Mouse (Mus musculus) myocyte (in vitro differentiated cells): ENCODE data around the gene Pcdh9. TPM values are rescaled to one million over a fixed set of nuclear protein-coding genes. Genes with fewer than 3 reads are reported as not detected.

Source experiments
- H3K27me3 ChIP-seq: one replicate; pipeline ENCODE4 v1.6.1; 2011; ENCODE audit not compliant: control insufficient read depth, insufficient read depth, insufficient read length
- H3K36me3 ChIP-seq: one replicate; pipeline ENCODE4 v1.6.1; 2011; ENCODE audit not compliant: control insufficient read depth, insufficient read depth
- H3K4me2 ChIP-seq: one replicate; pipeline ENCODE4 v1.6.1; 2011; ENCODE audit warnings: low read depth, control low read depth
- H3K4me3 ChIP-seq: one replicate; pipeline ENCODE4 v1.5.1; 2011; ENCODE audit warnings: mild to moderate bottlenecking, control low read depth, moderate library complexity
- H3K79me2 ChIP-seq: one replicate; pipeline ENCODE4 v1.6.1; 2011; ENCODE audit not compliant: control insufficient read depth, insufficient read depth
- H3ac ChIP-seq: one replicate; pipeline ENCODE4 v1.6.1; 2011; ENCODE audit not compliant: control insufficient read depth, insufficient read length
- CEBPB ChIP-seq: IDR thresholded peaks from 2 replicates; pipeline ENCODE4 v1.6.1; 2011; ENCODE audit warnings: mild to moderate bottlenecking, moderate library complexity; ENCODE audit not compliant: poor library complexity, insufficient read depth, severe bottlenecking
- E2F4 ChIP-seq: IDR thresholded peaks from one replicate; pipeline ENCODE4 v1.6.1; 2011; ENCODE audit warnings: mild to moderate bottlenecking, control low read depth, moderate library complexity; ENCODE audit not compliant: insufficient read depth
- MAX ChIP-seq: IDR thresholded peaks from one replicate; pipeline ENCODE4 v1.6.1; 2011; ENCODE audit warnings: low read depth, mild to moderate bottlenecking, control low read depth
- MYOD1 ChIP-seq, 3 experiments: IDR thresholded peaks; one replicate each; pipeline ENCODE4 v1.6.1; 2011; ENCODE audit warnings: control low read depth in 2 of 3, low read depth in 2 of 3, mild to moderate bottlenecking in 2 of 3, moderate library complexity in 1 of 3; ENCODE audit not compliant: insufficient read length in 2 of 3, control insufficient read depth in 1 of 3
- MYOG ChIP-seq, 3 experiments: IDR thresholded peaks; one replicate each; pipeline ENCODE4 v1.6.1; 2011; ENCODE audit warnings: control low read depth in 2 of 3, low read depth in 2 of 3, mild to moderate bottlenecking in 2 of 3; ENCODE audit not compliant: insufficient read length in 2 of 3, control insufficient read depth in 1 of 3, insufficient read depth in 1 of 3
- POLR2A ChIP-seq: IDR thresholded peaks from one replicate; pipeline ENCODE4 v1.6.1; 2011; ENCODE audit warnings: low read depth, mild to moderate bottlenecking, control low read depth, moderate library complexity; ENCODE audit not compliant: insufficient read length
- POLR2AphosphoS2 ChIP-seq: IDR thresholded peaks from one replicate; pipeline ENCODE4 v1.6.1; 2011; ENCODE audit warnings: low read depth, control low read depth; ENCODE audit not compliant: insufficient read length
- REST ChIP-seq: IDR thresholded peaks from one replicate; pipeline ENCODE4 v1.6.1; 2011; ENCODE audit warnings: mild to moderate bottlenecking, control low read depth, moderate library complexity; ENCODE audit not compliant: insufficient read depth, insufficient read length
- SRF ChIP-seq: IDR thresholded peaks from one replicate; pipeline ENCODE4 v1.6.1; 2011; ENCODE audit warnings: low read depth; ENCODE audit not compliant: control insufficient read depth, insufficient read length
- TCF12 ChIP-seq: IDR thresholded peaks from one replicate; pipeline ENCODE4 v1.6.1; 2011; ENCODE audit warnings: mild to moderate bottlenecking, control low read depth; ENCODE audit not compliant: poor library complexity, insufficient read depth, severe bottlenecking
- TCF3 ChIP-seq: IDR thresholded peaks from one replicate; pipeline ENCODE4 v1.6.1; 2011; ENCODE audit warnings: low read depth, control low read depth; ENCODE audit not compliant: insufficient read length
- USF1 ChIP-seq: IDR thresholded peaks from one replicate; pipeline ENCODE4 v1.6.1; 2011; ENCODE audit warnings: low read depth, mild to moderate bottlenecking, control low read depth, moderate library complexity
- polyA plus RNA-seq: library from polyadenylated mRNA; unstranded; fragments of >200 nt; fragmentation: generic; extraction: Trizol; gene quantifications from one replicate; pipeline ENCODE4 v1.2.1, GENCODE M21; 2012; ENCODE audit warnings: missing spikeins

Pcdh9 gene
- polyA plus RNA-seq, 1 experiment, result 0.02 TPM

DNA sequence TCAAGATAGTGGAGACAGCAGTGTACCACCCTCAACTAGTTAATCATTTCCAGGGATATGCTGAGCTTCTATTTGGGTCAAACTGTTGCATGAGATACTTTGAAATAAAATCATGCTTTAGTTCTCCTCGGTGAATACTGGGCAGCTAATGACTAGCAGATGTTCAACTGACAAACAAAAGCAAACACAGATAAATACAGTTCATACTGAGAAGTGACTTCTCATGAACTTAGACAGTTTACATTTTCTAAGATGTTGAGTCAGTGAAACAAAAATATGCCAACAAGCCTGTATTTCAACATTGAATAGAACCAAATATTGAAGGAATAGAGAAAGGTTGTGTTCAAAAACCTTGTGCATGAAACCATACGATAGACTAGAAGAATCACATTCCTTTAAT is 795.4 kb downstream of the Pcdh9 start:
- no peaks in the 10 kb centered on the region for H3K79me2 ChIP-seq
- no peak overlapping the region for H3K4me2 ChIP-seq
- H3K4me3 ChIP-seq, result no peak overlapping the region
- H3K36me3 ChIP-seq, result no peaks in the 10 kb centered on the region
- H3K27me3 ChIP-seq, result no peaks in the 10 kb centered on the region
- H3ac ChIP-seq, result no peak overlapping the region
- TF ChIP-seq MYOG (IDR thresholded peaks at IDR 0.05; ENCODE audit: control insufficient read depth in 1 of 3, insufficient read depth in 1 of 3, insufficient read length in 2 of 3, low read depth in 2 of 3), result no peak
- TF ChIP-seq E2F4, result no peak
- TF ChIP-seq REST, result no peak
- no peak for TF ChIP-seq SRF
- no peak for TF ChIP-seq MAX
- TF ChIP-seq MYOD1 (IDR thresholded peaks at IDR 0.05; ENCODE audit: control insufficient read depth in 1 of 3, insufficient read length in 2 of 3, low read depth in 2 of 3), result no peak
- TF ChIP-seq CEBPB, result no peak
- no peak for TF ChIP-seq POLR2A
- no peak for TF ChIP-seq TCF12
- TF ChIP-seq USF1, result no peak
- no peak for TF ChIP-seq POLR2AphosphoS2

DNA sequence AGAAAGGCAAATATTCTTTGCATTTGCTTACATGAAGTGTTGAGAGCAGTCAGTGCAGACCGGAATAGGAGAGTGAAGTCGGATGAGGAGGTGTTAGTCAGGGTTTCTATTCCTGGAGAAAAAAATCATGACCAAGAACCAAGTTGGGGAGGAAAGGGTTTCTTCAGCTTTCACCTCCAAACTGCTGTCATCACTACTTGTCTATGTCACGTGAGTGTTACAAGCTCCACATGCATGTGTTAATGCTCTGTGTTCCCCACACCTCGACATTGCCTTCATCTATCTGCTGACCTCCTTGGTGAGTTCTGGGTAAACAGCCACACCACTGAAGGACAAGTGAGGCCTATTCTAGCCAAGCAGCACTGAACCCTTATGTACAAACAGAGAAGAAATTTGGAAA is 797.7 kb downstream of the Pcdh9 start:
- H3ac ChIP-seq, result no peak overlapping the region
- H3K27me3 ChIP-seq, result no peaks in the 10 kb centered on the region
- no peaks in the 10 kb centered on the region for H3K36me3 ChIP-seq
- TF ChIP-seq MAX, result no peak
- TF ChIP-seq CEBPB, result no peak
- TF ChIP-seq POLR2A, result no peak
- no peak for TF ChIP-seq E2F4
- no peak for TF ChIP-seq MYOG (IDR thresholded peaks at IDR 0.05; ENCODE audit: control insufficient read depth in 1 of 3, insufficient read depth in 1 of 3, insufficient read length in 2 of 3, low read depth in 2 of 3)
- no peak for TF ChIP-seq USF1
- TF ChIP-seq TCF3, result no peak
- no peak for TF ChIP-seq SRF
- no peak for TF ChIP-seq TCF12
- TF ChIP-seq MYOD1 (IDR thresholded peaks at IDR 0.05; ENCODE audit: control insufficient read depth in 1 of 3, insufficient read length in 2 of 3, low read depth in 2 of 3), result no peak
- TF ChIP-seq REST, result no peak
- no peak for TF ChIP-seq POLR2AphosphoS2
- H3K4me2 ChIP-seq, result no peak overlapping the region
- no peaks in the 10 kb centered on the region for H3K79me2 ChIP-seq
- H3K4me3 ChIP-seq, result no peak overlapping the region

DNA sequence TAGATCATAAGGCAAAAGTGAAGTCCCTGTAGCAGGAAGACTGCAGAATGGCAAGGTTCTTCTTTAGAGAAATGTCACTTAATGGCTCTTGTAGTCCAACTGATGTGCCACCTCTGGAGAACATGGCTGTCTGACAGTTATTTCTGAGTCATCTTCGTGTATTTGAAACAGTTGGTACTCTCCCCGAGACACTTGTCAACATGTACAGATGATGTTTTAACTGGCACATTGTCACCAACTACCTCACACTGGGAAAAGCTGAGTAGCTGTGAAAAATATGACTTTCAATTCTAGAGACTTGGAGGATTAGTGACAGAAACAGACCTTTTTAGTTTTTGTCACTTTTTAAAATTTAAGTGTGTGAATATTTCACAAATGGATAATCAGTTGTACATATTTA is 804.8 kb downstream of the Pcdh9 start:
- Histone ChIP-seq H3ac (no peak overlapping the region), H3K79me2 (no peaks in the 10 kb centered on the region), H3K4me2 (no peak overlapping the region), H3K27me3 (no peaks in the 10 kb centered on the region), H3K36me3 (no peaks in the 10 kb centered on the region), H3K4me3 (no peak overlapping the region)
- TF ChIP-seq TCF12, result no peak
- no peak for TF ChIP-seq MYOG (IDR thresholded peaks at IDR 0.05; ENCODE audit: control insufficient read depth in 1 of 3, insufficient read depth in 1 of 3, insufficient read length in 2 of 3, low read depth in 2 of 3)
- TF ChIP-seq SRF, result no peak
- no peak for TF ChIP-seq POLR2AphosphoS2
- no peak for TF ChIP-seq MYOD1 (IDR thresholded peaks at IDR 0.05; ENCODE audit: control insufficient read depth in 1 of 3, insufficient read length in 2 of 3, low read depth in 2 of 3)
- no peak for TF ChIP-seq TCF3
- TF ChIP-seq MAX, result no peak
- TF ChIP-seq REST, result no peak
- TF ChIP-seq E2F4, result no peak
- no peak for TF ChIP-seq CEBPB
- TF ChIP-seq POLR2A, result no peak
- TF ChIP-seq USF1, result no peak

DNA sequence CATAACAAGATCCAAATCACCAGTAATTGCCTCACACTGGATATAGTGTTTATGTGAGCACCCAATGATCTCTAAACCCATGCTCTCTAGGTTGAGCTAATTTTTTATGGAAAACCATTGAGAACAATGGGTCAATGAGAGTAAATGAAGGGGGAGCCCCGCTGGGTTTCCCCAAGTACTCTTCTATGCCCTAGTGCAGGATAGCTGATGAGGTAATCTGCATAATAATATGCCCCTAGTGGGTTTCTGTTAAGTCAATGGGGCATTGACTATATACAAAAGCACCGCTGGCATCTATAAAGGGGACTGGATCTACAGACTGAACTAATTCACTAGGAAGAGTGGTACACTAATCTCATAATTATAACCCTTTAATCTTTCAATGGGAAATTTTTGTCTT is 807.3 kb downstream of the Pcdh9 start:
- H3K4me3 ChIP-seq, result no peak overlapping the region
- TF ChIP-seq MYOG (IDR thresholded peaks at IDR 0.05; ENCODE audit: control insufficient read depth in 1 of 3, insufficient read depth in 1 of 3, insufficient read length in 2 of 3, low read depth in 2 of 3), result no peak
- TF ChIP-seq TCF12, result no peak
- TF ChIP-seq REST, result no peak
- no peak for TF ChIP-seq POLR2A
- no peaks in the 10 kb centered on the region for H3K36me3 ChIP-seq
- no peak overlapping the region for H3K4me2 ChIP-seq
- H3ac ChIP-seq, result no peak overlapping the region
- no peaks in the 10 kb centered on the region for H3K79me2 ChIP-seq
- no peaks in the 10 kb centered on the region for H3K27me3 ChIP-seq

DNA sequence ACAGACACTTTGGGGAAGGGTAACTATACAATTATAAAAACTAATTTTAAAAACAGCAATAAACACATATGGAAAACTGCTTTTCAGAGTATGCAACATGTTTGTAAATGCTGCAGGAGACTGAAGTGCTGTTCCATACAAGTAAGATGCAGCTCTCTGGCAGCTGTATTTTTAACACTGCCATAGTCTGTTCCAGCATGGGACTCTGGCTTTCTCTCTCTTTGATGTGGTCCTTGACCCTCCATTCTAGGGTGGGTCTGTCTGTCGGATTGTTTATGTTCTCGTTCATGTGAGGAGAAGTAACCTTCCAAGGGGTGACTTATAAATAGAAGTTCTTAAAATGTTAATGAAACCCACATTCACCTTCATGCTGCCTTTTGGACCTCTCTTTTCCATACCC is 809.6 kb downstream of the Pcdh9 start:
- TF ChIP-seq MYOG (IDR thresholded peaks at IDR 0.05; ENCODE audit: control insufficient read depth in 1 of 3, insufficient read depth in 1 of 3, insufficient read length in 2 of 3, low read depth in 2 of 3) (no peak), MAX (no peak)
- no peak overlapping the region for H3K4me3 ChIP-seq
- no peaks in the 10 kb centered on the region for H3K27me3 ChIP-seq
- H3K79me2 ChIP-seq, result no peaks in the 10 kb centered on the region
- H3K4me2 ChIP-seq, result no peak overlapping the region
- no peaks in the 10 kb centered on the region for H3K36me3 ChIP-seq
- H3ac ChIP-seq, result no peak overlapping the region
